Mouse (Mus musculus) thymus, adult 2 months (tissue): ENCODE measurements around the gene Ckm.

Experiments used
- CTCF ChIP-seq: fragments of 200-500 bp; IDR thresholded peaks from 2 replicates; pipeline ENCODE4 v1.5.1; 2012; ENCODE audit warnings: mild to moderate bottlenecking, control low read depth, low read length, moderate library complexity, borderline replicate concordance; ENCODE audit not compliant: control insufficient read depth, poor library complexity, insufficient read depth; ENCODE audit errors: extremely low read depth
- POLR2A ChIP-seq: fragments of 200-500 bp; IDR thresholded peaks from 2 replicates; pipeline ENCODE4 v1.6.1; 2012; ENCODE audit warnings: mild to moderate bottlenecking, low read length, control low read depth, moderate library complexity; ENCODE audit not compliant: control insufficient read depth, poor library complexity, insufficient read depth; ENCODE audit errors: extremely low read depth

GRCm38 (mm10) chr7:19420821-19421636, 16.5 kb downstream of the Ckm start:
- TF ChIP-seq CTCF (no peak; the same call in 1 of the 2 replicates), POLR2A (no peak)
